Mouse (Mus musculus) stomach, postnatal 0 days (tissue): ENCODE data around the gene Glis2.

Experiments used
- CTCF ChIP-seq: IDR thresholded peaks from 2 replicates; pipeline ENCODE4 v1.5.1; 2016; ENCODE audit warnings: antibody characterized with exemption, low read depth, mild to moderate bottlenecking, moderate library complexity
- EP300 ChIP-seq: optimal IDR thresholded peaks from 2 replicates; pipeline ENCODE3; 2016; ENCODE audit warnings: antibody characterized with exemption

DNA sequence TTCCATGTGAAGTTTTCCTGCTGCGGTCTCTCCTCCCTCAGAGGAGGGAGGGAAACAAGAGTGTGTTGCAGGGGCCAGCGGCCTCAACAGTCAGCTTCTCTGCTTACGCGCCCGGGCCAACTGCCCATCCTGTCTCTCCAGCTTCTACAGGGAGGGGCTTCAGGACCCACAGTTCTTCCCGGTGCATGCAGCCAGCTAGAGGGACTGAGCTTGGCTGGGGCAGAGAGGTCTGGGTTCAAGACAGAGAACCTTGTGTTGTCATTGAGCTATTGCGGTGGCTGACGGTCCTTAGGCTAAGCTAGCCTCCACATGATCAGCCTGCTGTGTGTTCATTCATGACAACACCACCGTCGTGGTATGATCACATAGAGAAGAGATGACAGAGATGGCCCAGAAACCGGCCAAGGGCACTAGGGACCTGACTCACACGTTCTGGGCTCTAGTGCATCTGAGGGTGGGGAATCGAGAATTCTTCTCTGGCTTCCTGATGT is 53.2 kb downstream of the Glis2 start:
- TF ChIP-seq EP300 (no peak), CTCF (no peak)
